7 mouse cellular contexts compared by ENCODE assay signal in genomic region chr2:143914760-143915599, GRCm38 (mm10). TPM values are rescaled to one million over a fixed set of nuclear protein-coding genes. Genes with fewer than 3 reads are reported as not detected.
DNase-seq lines count a peak whose midpoint lies in the region; ATAC-seq and TF ChIP-seq lines count a peak whose summit lies in the region.

Gene Dstn, plus strand, starts transcription at chr2:143915320.

- DNase-seq in adrenal gland, postnatal 25 days: peak; percentile 97
- peak; percentile 98 to 99 for DNase-seq in heart, adult 18-20 months
- DNase-seq in kidney, adult 2 months: peak; percentile 99
- peak; percentile 80 to 93 for DNase-seq in spleen, adult 2 months (ENCODE audit: low read depth in 1 of 2, low spot score in 2 of 2)

- WGBS in embryonic facial prominence, embryonic 12.5 days: under 1% methylated on average over 67 of the region's 71 CpGs
- WGBS in kidney, adult 2 months: under 1% methylated on average over 69 of the region's 71 CpGs
- WGBS in limb, embryonic 12.5 days: under 1% methylated on average over 71 of the region's 71 CpGs
- whole genome bisulfite sequencing in midbrain, embryonic 15.5 days: under 1% methylated on average over 71 of the region's 71 CpGs
- WGBS in spleen, adult 2 months: under 1% methylated on average over 71 of the region's 71 CpGs

- H3K27me3 ChIP-seq in embryonic facial prominence, embryonic 12.5 days: no peaks in the 10 kb centered on the region
- H3K27me3 ChIP-seq in kidney, adult 2 months (replicated peaks; ENCODE audit: control insufficient read depth, insufficient read depth, low read length): no peaks in the 10 kb centered on the region
- H3K27me3 ChIP-seq in limb, embryonic 12.5 days: no peaks in the 10 kb centered on the region
- H3K27me3 ChIP-seq in midbrain, embryonic 15.5 days (replicated peaks): no peaks in the 10 kb centered on the region
- H3K27me3 ChIP-seq in spleen, adult 2 months (ENCODE audit: control insufficient read depth, insufficient read depth, low read length): peaks cover 5% of the 10 kb centered on the region

- peak; percentile 98 for TF ChIP-seq POLR2A in kidney, adult 2 months (IDR thresholded peaks at IDR 0.05; ENCODE audit: low read depth, low read length)
- peak; percentile 71 for TF ChIP-seq POLR2A in spleen, adult 2 months (IDR thresholded peaks at IDR 0.05; ENCODE audit: low read depth, low read length)

- H3K4me2 ChIP-seq in embryonic facial prominence, embryonic 12.5 days (replicated peaks): peak within 1 kb of the TSS; percentile 57
- peak within 1 kb of the TSS; percentile 70 for H3K4me2 ChIP-seq in limb, embryonic 12.5 days
- H3K4me2 ChIP-seq in midbrain, embryonic 15.5 days: peak within 1 kb of the TSS; percentile 85

- H3K4me1 ChIP-seq in embryonic facial prominence, embryonic 12.5 days: peaks cover 9% of the 10 kb centered on the region
- H3K4me1 ChIP-seq in kidney, adult 2 months (ENCODE audit: control insufficient read depth, insufficient read depth, low read length): peaks cover 14% of the 10 kb centered on the region; the same call in 1 of the 2 replicates
- peaks cover 27% of the 10 kb centered on the region for H3K4me1 ChIP-seq in limb, embryonic 12.5 days (replicated peaks)
- H3K4me1 ChIP-seq in midbrain, embryonic 15.5 days: peaks cover 37% of the 10 kb centered on the region
- peaks cover 3% of the 10 kb centered on the region; the same call in 1 of the 2 replicates for H3K4me1 ChIP-seq in spleen, adult 2 months (ENCODE audit: control insufficient read depth, insufficient read depth, insufficient read length)

- peak within 1 kb of the TSS; percentile 83 for H3K9ac ChIP-seq in embryonic facial prominence, embryonic 12.5 days
- peak within 1 kb of the TSS; percentile 94 for H3K9ac ChIP-seq in limb, embryonic 12.5 days (replicated peaks)
- H3K9ac ChIP-seq in midbrain, embryonic 15.5 days: peak within 1 kb of the TSS; percentile 83

- H3K27ac ChIP-seq in embryonic facial prominence, embryonic 12.5 days: peak within 1 kb of the TSS; percentile 98
- peak within 1 kb of the TSS; percentile 99 for H3K27ac ChIP-seq in kidney, adult 2 months (ENCODE audit: insufficient read depth, low read depth, low read length)
- peak within 1 kb of the TSS; percentile 99 for H3K27ac ChIP-seq in limb, embryonic 12.5 days
- peak within 1 kb of the TSS; percentile 93 for H3K27ac ChIP-seq in midbrain, embryonic 15.5 days
- peak within 1 kb of the TSS; percentile 74 for H3K27ac ChIP-seq in spleen, adult 2 months (ENCODE audit: insufficient read depth, low read length)

- peak; percentile 99 for ATAC-seq in embryonic facial prominence, embryonic 12.5 days (ENCODE audit: insufficient number of reproducible peaks, insufficient read depth, low FRiP score, low TSS enrichment)
- ATAC-seq in limb, embryonic 12.5 days (ENCODE audit: insufficient number of reproducible peaks, insufficient read depth, low FRiP score, low TSS enrichment, low read depth): peak; percentile 99
- ATAC-seq in midbrain, embryonic 15.5 days (replicated peaks): peak; percentile 97

- H3K9me3 ChIP-seq in embryonic facial prominence, embryonic 12.5 days: no peaks in the 10 kb centered on the region
- H3K9me3 ChIP-seq in limb, embryonic 12.5 days: no peaks in the 10 kb centered on the region
- no peaks in the 10 kb centered on the region for H3K9me3 ChIP-seq in midbrain, embryonic 15.5 days

- no peaks in the 10 kb centered on the region for H3K36me3 ChIP-seq in embryonic facial prominence, embryonic 12.5 days
- no peaks in the 10 kb centered on the region for H3K36me3 ChIP-seq in kidney, adult 2 months (ENCODE audit: control insufficient read depth, insufficient read depth, low read length)
- no peaks in the 10 kb centered on the region for H3K36me3 ChIP-seq in limb, embryonic 12.5 days
- no peaks in the 10 kb centered on the region for H3K36me3 ChIP-seq in midbrain, embryonic 15.5 days (replicated peaks)
- no peaks in the 10 kb centered on the region for H3K36me3 ChIP-seq in spleen, adult 2 months (ENCODE audit: control insufficient read depth, insufficient read depth, low read length)

- no peak for TF ChIP-seq CTCF in kidney, adult 2 months (conservative IDR thresholded peaks at IDR 0.05; ENCODE audit: insufficient read depth, insufficient read length, low read depth, low read length)
- no peak for TF ChIP-seq CTCF in spleen, adult 2 months (IDR thresholded peaks at IDR 0.05; ENCODE audit: extremely low read depth, insufficient read depth, insufficient read length, insufficient replicate concordance)

- H3K4me3 ChIP-seq in embryonic facial prominence, embryonic 12.5 days: peak within 1 kb of the TSS; percentile 81
- H3K4me3 ChIP-seq in kidney, adult 2 months (ENCODE audit: insufficient read depth, low read depth, low read length): peak within 1 kb of the TSS; percentile 89
- H3K4me3 ChIP-seq in limb, embryonic 12.5 days (replicated peaks): peak within 1 kb of the TSS; percentile 74
- peak within 1 kb of the TSS; percentile 81 for H3K4me3 ChIP-seq in midbrain, embryonic 15.5 days
- H3K4me3 ChIP-seq in spleen, adult 2 months (ENCODE audit: extremely low read depth, insufficient read depth, insufficient read length): peak within 1 kb of the TSS; percentile 88

RNA-seq across cellular contexts. Expression of gene Dstn, which starts in this region (rescaled TPM):
- 258 and 286 TPM in 2 replicates for total RNA-seq in adrenal gland, postnatal 25 days (2021)
- polyA plus RNA-seq in embryonic facial prominence, embryonic 12.5 days (2016; fragmentation: Nextera tagmentation; extraction: Ambion mirVana): 327 and 332 TPM in 2 replicates
- total RNA-seq in heart, adult 18-20 months (2021): 100 to 1,000 TPM; 164 to 168 TPM
- polyA plus RNA-seq in kidney, adult 2 months (2012; rRNA removed): 46.9 and 73.0 TPM in 2 replicates
- 305 and 312 TPM in 2 replicates for polyA plus RNA-seq in limb, embryonic 12.5 days (2016; fragmentation: Nextera tagmentation; extraction: Ambion mirVana)
- 385 and 388 TPM in 2 replicates for polyA plus RNA-seq in midbrain, embryonic 15.5 days (2015; fragmentation: Nextera tagmentation; extraction: Ambion mirVana)
- polyA plus RNA-seq in spleen, adult 2 months (2012; rRNA removed): 7.9 and 8.8 TPM in 2 replicates

Comparison
In these comparisons a context has a peak if more than half of its experiments do, and no peak if none do; other contexts are left out.
1. Peak in every context shown above with its lines: DNase-seq, ATAC-seq, H3K4me3 ChIP-seq and H3K27ac ChIP-seq.